Comparison of ENCODE assay signal across 9 mouse cellular contexts in the genomic region with DNA sequence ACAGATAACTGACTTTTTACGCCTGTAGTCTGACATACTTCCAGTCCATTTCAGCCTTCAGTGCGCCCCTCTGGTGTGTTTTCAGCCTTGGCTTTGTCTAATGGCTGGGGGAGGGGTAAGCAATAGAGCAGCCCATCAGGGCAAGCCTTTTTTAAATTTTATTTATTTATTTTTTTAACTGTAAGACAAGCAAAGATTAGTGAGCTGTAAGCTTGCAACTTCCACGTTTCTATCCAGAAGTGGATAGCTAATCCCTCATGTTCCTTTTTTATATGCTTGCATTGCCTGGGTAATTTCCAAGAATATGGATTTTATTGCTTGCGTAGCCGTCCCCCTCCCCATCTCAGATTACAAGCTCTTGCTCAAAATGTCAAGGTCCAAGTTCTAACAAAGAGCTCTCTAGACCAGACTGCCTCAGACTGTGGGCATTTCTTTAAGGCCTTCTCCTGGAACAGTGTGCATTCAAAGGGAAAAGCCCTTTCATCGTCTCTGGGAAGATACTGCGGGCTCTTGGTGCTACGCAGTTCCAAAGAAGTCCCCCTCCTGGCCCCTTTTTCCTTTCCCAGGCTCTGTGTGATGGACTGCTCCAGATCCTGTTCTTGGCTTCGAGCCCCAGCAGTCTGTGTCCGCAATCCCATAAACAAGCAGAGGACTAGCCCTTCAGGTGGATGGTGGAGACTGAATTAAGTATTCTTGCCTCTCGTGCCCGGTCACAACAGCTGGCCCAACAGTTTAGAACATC.
A peak's percentile ranks its signal among the peaks of the same experiment; 100 is the strongest.
DNase-seq lines count a peak whose midpoint lies in the region; ATAC-seq and TF ChIP-seq lines count a peak whose summit lies in the region.
"Had no signal": no experiment of that assay in that cellular context is flagged by ENCODE, and none has a peak within 500 bp of the region (broad histone marks: within the 10 kb centered on the region; RNA-seq: fewer than 3 reads in every experiment).

No protein-coding gene starts in this region.

- H3K9me3 ChIP-seq in kidney, embryonic 16.5 days (ENCODE audit: low read length) = no peaks in the 10 kb centered on the region
- H3K9me3 ChIP-seq in hindbrain, embryonic 12.5 days (replicated peaks) = no peaks in the 10 kb centered on the region

- H3K27me3 ChIP-seq in kidney, embryonic 16.5 days (ENCODE audit: insufficient read depth, low read length) = no peaks in the 10 kb centered on the region
- no peaks in the 10 kb centered on the region for H3K27me3 ChIP-seq in kidney, adult 2 months (replicated peaks; ENCODE audit: control insufficient read depth, insufficient read depth, low read length)
- H3K27me3 ChIP-seq in hindbrain, embryonic 12.5 days = no peaks in the 10 kb centered on the region

- no peak for TF ChIP-seq CTCF in kidney, adult 2 months (conservative IDR thresholded peaks at IDR 0.05; ENCODE audit: insufficient read depth, insufficient read length, low read depth, low read length)

- no peak overlapping the region for H3K9ac ChIP-seq in kidney, embryonic 16.5 days (replicated peaks; ENCODE audit: low read length)
- H3K9ac ChIP-seq in hindbrain, embryonic 12.5 days = no peak overlapping the region

- no peak overlapping the region for H3K4me2 ChIP-seq in kidney, embryonic 16.5 days (replicated peaks; ENCODE audit: low read depth, low read length)
- no peak overlapping the region for H3K4me2 ChIP-seq in hindbrain, embryonic 12.5 days (replicated peaks)

- no peak for TF ChIP-seq POLR2A in kidney, adult 2 months (IDR thresholded peaks at IDR 0.05; ENCODE audit: low read depth, low read length)

- WGBS in kidney, embryonic 16.5 days = 36% methylated on average over 12 of the region's 12 CpGs
- WGBS in kidney, adult 2 months = 77% methylated on average over 12 of the region's 12 CpGs
- 24% methylated on average over 12 of the region's 12 CpGs for WGBS in hindbrain, embryonic 12.5 days

- no peak for DNase-seq in kidney, adult 2 months
- DNase-seq in embryo, embryonic 10.5 days (ENCODE audit: low spot score) = peak; percentile 57
- peak; percentile 38 for DNase-seq in neural tube, embryonic 10.5 days (ENCODE audit: extremely low spot score, low spot score)
- DNase-seq in urinary bladder, adult 2 months (ENCODE audit: low spot score) = no peak
- DNase-seq in testis, postnatal 14 days (ENCODE audit: low spot score) = no peak
- DNase-seq in layer of hippocampus, adult 9-11 months = no peak

- H3K4me1 ChIP-seq in kidney, embryonic 16.5 days (ENCODE audit: insufficient read depth, low read length) = peaks cover 41% of the 10 kb centered on the region
- H3K4me1 ChIP-seq in kidney, adult 2 months (ENCODE audit: control insufficient read depth, insufficient read depth, low read length) = no peaks in the 10 kb centered on the region; the same call in 1 of the 2 replicates
- peaks cover 81% of the 10 kb centered on the region for H3K4me1 ChIP-seq in hindbrain, embryonic 12.5 days

- no peak for ATAC-seq in kidney, embryonic 16.5 days (ENCODE audit: low FRiP score, low TSS enrichment)
- no peak for ATAC-seq in hindbrain, embryonic 12.5 days (ENCODE audit: low FRiP score)

- no peak overlapping the region for H3K4me3 ChIP-seq in kidney, embryonic 16.5 days (ENCODE audit: low read length)
- H3K4me3 ChIP-seq in kidney, adult 2 months (ENCODE audit: insufficient read depth, low read depth, low read length) = no peak overlapping the region
- H3K4me3 ChIP-seq in hindbrain, embryonic 12.5 days = no peak overlapping the region
- H3K4me3 ChIP-seq: erythroblast, embryonic 14.5 days had no signal

- H3K36me3 ChIP-seq in kidney, embryonic 16.5 days (ENCODE audit: insufficient read depth, low read length) = no peaks in the 10 kb centered on the region
- no peaks in the 10 kb centered on the region for H3K36me3 ChIP-seq in kidney, adult 2 months (ENCODE audit: control insufficient read depth, insufficient read depth, low read length)
- no peaks in the 10 kb centered on the region for H3K36me3 ChIP-seq in hindbrain, embryonic 12.5 days

- H3K27ac ChIP-seq in kidney, embryonic 16.5 days (ENCODE audit: low read length) = peak overlapping the region; percentile 45; the same call in 1 of the 2 replicates
- H3K27ac ChIP-seq in kidney, adult 2 months (ENCODE audit: insufficient read depth, low read depth, low read length) = no peak overlapping the region
- peak overlapping the region; percentile 75 for H3K27ac ChIP-seq in hindbrain, embryonic 12.5 days

Comparison
In these comparisons a context has a peak if more than half of its experiments do, and no peak if none do; other contexts are left out.
1. DNase-seq: peak in embryo, embryonic 10.5 days (single experiment) and neural tube, embryonic 10.5 days (single experiment); none in kidney, adult 2 months (single experiment), urinary bladder, adult 2 months (single experiment), testis, postnatal 14 days (single experiment) and layer of hippocampus, adult 9-11 months (single experiment).